Mouse (Mus musculus): ENCODE measurements around the gene Gm42420. TPM values are rescaled to one million over a fixed set of nuclear protein-coding genes. Genes with fewer than 3 reads are reported as not detected.
A peak's percentile ranks its signal among the peaks of the same experiment; 100 is the strongest.

Gene Gm42420
- not detected in 2 replicates for polyA plus RNA-seq (2012; ENCODE audit: insufficient read depth, insufficient read length, low replicate concordance, missing spikeins)

DNA sequence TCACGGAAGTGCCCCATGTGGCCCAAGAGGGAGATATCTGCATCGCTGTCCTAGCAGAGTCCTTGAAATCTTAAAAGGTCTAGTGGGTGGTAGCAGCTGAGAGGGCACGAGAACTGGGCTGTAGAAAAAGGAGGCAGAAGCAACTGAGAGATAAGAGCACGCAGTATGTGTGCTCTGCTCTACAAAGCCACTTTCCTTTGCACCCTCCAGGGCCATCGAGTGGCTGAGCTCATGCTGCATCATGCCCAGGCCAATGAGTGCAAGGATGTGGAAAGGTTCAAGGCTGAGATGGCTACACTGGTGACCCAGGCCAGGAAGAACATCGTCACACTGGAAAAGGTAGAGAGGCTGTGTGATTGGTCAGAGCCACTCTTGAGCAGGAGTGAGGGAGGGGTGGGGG is at the start of gene Gm42420:
Gm42420 (plus strand) TSS at position 237 of the 400 bp plus-strand sequence.
- 98% methylated on average over 6 of the region's 6 CpGs for WGBS
- no peak within 1 kb of the TSS for H3K4me3 ChIP-seq (ENCODE audit: insufficient read depth, low read depth, low read length)
- TF ChIP-seq POLR2A (IDR thresholded peaks at IDR 0.05; ENCODE audit: insufficient read depth, low read depth, low read length) (no peak), CTCF (IDR thresholded peaks at IDR 0.05; ENCODE audit: insufficient read depth, low read depth, low read length) (no peak)

DNA sequence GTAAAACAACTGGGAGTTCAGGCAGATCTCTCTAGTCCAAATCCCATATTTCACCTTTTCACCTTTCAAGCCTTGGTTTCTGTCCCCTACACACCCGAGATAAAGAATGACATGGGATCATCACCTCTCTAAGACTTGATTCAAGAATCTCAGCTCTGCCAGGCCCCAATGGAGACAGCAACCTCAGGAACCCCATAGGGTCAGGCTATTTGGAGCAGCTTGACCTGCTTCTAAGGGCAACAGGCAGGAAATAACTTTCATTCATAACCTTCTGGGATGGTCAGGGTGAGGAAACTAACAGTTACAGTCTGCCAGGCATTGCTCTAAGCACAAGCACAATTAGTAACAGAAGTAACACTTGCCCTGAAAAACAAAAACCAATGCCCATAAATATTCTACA is 48.9 kb upstream of the Gm42420 start:
- Histone ChIP-seq H3K27ac (ENCODE audit: insufficient read depth, low read depth, low read length) (no peak overlapping the region), H3K4me1 (ENCODE audit: control insufficient read depth, insufficient read depth, low read length) (peaks cover 13% of the 10 kb centered on the region), H3K4me3 (ENCODE audit: insufficient read depth, low read depth, low read length) (no peak overlapping the region)
- WGBS: 80% methylated on average over 1 of the region's 1 CpGs
- TF ChIP-seq CTCF (IDR thresholded peaks at IDR 0.05; ENCODE audit: insufficient read depth, low read depth, low read length): no peak
- TF ChIP-seq POLR2A (IDR thresholded peaks at IDR 0.05; ENCODE audit: insufficient read depth, low read depth, low read length): no peak

More for the DNA sequence above, at the start of gene Gm42420:
- Histone ChIP-seq H3K4me1 (ENCODE audit: control insufficient read depth, insufficient read depth, low read length) (no peaks in the 10 kb centered on the region), H3K27ac (ENCODE audit: insufficient read depth, low read depth, low read length) (no peak within 1 kb of the TSS)

DNA sequence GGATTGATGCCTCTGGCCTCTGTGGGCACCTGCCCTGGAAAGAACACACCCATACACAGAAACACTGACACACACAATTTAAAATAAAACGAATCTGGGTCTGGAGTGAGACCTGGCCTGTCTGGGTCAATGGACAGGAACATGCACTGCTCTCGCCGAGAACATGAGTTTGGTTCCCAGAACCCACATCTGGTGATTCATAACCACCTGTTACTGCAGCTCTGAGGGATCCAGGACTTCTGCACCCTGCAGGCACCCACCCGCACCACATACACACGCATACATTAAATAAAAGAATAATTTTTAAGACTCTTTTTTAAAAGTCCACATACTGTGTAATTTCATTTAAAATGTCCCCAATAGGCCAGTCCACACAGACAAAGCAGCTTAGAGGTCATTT is 48.3 kb upstream of the Gm42420 start:
- Histone ChIP-seq H3K27ac (ENCODE audit: insufficient read depth, low read depth, low read length) (no peak overlapping the region), H3K4me3 (ENCODE audit: insufficient read depth, low read depth, low read length) (no peak overlapping the region), H3K4me1 (ENCODE audit: control insufficient read depth, insufficient read depth, low read length) (peaks cover 13% of the 10 kb centered on the region)
- no peak for TF ChIP-seq POLR2A (IDR thresholded peaks at IDR 0.05; ENCODE audit: insufficient read depth, low read depth, low read length)
- TF ChIP-seq CTCF (IDR thresholded peaks at IDR 0.05; ENCODE audit: insufficient read depth, low read depth, low read length): no peak
- 92% methylated on average over 5 of the region's 5 CpGs for WGBS

DNA sequence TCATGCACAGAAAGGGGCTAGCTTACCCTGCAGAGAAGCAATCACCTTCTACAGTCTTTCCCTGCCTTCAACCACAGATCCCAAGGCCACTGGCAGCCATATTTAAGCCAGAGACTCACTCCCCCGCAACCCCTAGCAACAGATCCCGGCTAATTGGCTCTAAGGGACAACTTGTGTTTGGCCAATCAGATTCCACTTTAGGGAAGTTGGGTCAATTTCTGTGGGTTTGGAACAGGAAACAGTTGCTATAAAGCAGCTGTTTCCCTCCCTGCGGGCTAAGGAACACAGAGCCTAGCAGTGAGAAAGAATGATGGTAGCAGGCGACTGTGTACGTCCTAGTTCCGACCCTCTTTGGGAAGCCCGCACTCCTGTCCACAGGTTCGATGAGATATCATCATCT is 47.3 kb upstream of the Gm42420 start:
- H3K4me1 ChIP-seq (ENCODE audit: control insufficient read depth, insufficient read depth, low read length): peaks cover 21% of the 10 kb centered on the region
- H3K27ac ChIP-seq (ENCODE audit: insufficient read depth, low read depth, low read length): no peak overlapping the region
- WGBS: 88% methylated on average over 8 of the region's 8 CpGs
- H3K4me3 ChIP-seq (ENCODE audit: insufficient read depth, low read depth, low read length): no peak overlapping the region
- no peak for TF ChIP-seq POLR2A (IDR thresholded peaks at IDR 0.05; ENCODE audit: insufficient read depth, low read depth, low read length)
- no peak for TF ChIP-seq CTCF (IDR thresholded peaks at IDR 0.05; ENCODE audit: insufficient read depth, low read depth, low read length)

DNA sequence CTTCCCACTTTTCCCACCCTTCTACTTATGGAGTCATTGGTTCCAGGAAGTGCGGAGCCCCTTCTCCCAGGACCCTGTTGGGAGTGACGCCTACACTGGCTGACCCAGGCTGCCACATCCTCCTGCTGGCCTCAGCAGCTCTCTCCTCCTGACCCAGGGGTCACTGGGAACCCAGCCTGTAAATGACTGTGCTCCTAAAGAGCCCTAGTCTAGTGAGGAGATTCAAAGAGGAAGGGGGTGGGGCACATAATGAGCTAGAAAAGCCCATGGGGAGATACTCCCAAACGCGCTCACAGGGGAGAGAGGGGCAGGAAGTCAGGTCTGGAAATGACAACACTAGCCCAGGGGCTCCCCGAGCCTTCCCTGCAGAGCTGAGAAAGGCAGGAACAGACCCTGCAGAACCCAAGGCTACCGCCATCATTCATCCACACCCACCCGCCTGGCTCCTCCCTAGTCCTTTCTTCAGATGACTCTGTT is 45.8 kb upstream of the Gm42420 start:
- Histone ChIP-seq H3K27ac (ENCODE audit: insufficient read depth, low read depth, low read length) (0 out of 2 replicates have a peak overlapping the region, but pooled peaks have one; percentile 12), H3K4me1 (ENCODE audit: control insufficient read depth, insufficient read depth, low read length) (peaks cover 32% of the 10 kb centered on the region), H3K4me3 (ENCODE audit: insufficient read depth, low read depth, low read length) (no peak overlapping the region)
- TF ChIP-seq CTCF (IDR thresholded peaks at IDR 0.05; ENCODE audit: insufficient read depth, low read depth, low read length) (no peak), POLR2A (IDR thresholded peaks at IDR 0.05; ENCODE audit: insufficient read depth, low read depth, low read length) (no peak)
- WGBS: 36% methylated on average over 7 of the region's 7 CpGs

DNA sequence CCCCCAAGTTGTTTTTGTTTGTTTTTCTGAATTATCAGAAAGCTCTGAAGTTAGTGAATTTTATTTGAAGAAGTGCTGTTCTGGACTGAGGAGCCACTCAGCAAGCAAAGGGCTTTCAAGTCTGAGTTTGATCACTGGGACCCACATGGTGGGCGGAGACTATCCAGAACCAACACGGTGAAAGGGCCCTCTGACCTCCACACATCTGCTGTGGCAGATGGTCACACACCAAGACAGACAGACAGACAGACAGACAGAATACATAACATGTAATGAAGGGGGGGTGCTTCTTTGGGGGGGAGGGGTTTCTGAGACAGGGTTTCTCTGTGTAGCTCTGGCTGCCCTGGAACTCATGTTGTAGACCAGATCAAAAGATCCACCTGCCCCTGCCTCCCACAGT is 45.0 kb upstream of the Gm42420 start:
- TF ChIP-seq POLR2A (IDR thresholded peaks at IDR 0.05; ENCODE audit: insufficient read depth, low read depth, low read length) (no peak), CTCF (IDR thresholded peaks at IDR 0.05; ENCODE audit: insufficient read depth, low read depth, low read length) (no peak)
- Histone ChIP-seq H3K4me3 (ENCODE audit: insufficient read depth, low read depth, low read length) (no peak overlapping the region), H3K27ac (ENCODE audit: insufficient read depth, low read depth, low read length) (0 out of 2 replicates have a peak overlapping the region, but pooled peaks have one; percentile 16), H3K4me1 (ENCODE audit: control insufficient read depth, insufficient read depth, low read length) (peaks cover 32% of the 10 kb centered on the region)
- WGBS: 51% methylated on average over 2 of the region's 2 CpGs

DNA sequence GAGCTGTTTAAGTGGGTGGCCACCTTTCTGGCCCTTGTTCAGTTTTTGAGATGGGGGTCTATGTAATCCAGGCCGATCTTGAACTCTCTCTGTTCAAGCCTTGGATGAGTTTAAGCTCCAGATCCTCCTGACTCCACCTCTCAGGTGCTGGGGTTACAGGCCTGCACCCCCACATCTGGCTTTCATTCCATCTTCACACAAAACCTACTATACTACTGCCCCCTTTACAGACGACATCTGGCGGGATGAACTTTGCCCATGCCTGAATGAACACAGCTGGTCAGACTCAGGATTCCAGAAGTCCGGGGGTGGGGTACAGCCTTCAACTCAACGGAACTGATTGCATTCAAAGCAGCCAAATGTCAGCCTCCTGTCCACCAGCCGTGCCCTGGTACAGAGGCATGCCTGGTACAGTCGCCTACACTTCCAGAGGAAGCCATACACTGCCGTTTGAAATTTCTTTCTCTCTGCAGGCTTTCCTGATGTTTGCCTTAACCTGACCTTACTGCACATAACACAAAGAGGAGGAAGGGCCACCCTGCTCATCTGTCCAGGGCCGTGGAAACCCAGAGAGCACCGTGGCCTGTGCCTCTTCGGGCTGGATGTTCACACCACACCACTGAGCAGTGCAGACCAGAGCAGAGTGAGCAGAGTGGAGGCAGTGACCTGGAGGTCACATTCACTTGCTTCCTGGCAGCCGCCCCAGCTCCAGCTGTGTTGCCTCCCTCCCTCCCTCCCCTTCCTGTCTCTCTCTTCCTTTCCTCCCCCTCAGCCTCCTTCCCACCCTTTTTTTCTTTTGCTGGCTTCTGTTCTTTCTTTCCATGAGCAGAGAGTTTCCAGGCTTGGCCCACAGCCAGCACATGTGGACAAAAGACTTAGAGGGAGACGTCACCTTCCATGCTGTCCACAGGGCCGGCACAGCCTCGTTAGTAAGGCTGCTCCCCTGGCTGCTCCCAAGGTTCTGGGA is 42.6 kb upstream of the Gm42420 start:
- Histone ChIP-seq H3K4me1 (ENCODE audit: control insufficient read depth, insufficient read depth, low read length) (peaks cover 38% of the 10 kb centered on the region), H3K4me3 (ENCODE audit: insufficient read depth, low read depth, low read length) (no peak overlapping the region), H3K27ac (ENCODE audit: insufficient read depth, low read depth, low read length) (peak overlapping the region; percentile 76)
- no peak for TF ChIP-seq CTCF (IDR thresholded peaks at IDR 0.05; ENCODE audit: insufficient read depth, low read depth, low read length)
- no peak for TF ChIP-seq POLR2A (IDR thresholded peaks at IDR 0.05; ENCODE audit: insufficient read depth, low read depth, low read length)
- 17% methylated on average over 15 of the region's 15 CpGs for WGBS

DNA sequence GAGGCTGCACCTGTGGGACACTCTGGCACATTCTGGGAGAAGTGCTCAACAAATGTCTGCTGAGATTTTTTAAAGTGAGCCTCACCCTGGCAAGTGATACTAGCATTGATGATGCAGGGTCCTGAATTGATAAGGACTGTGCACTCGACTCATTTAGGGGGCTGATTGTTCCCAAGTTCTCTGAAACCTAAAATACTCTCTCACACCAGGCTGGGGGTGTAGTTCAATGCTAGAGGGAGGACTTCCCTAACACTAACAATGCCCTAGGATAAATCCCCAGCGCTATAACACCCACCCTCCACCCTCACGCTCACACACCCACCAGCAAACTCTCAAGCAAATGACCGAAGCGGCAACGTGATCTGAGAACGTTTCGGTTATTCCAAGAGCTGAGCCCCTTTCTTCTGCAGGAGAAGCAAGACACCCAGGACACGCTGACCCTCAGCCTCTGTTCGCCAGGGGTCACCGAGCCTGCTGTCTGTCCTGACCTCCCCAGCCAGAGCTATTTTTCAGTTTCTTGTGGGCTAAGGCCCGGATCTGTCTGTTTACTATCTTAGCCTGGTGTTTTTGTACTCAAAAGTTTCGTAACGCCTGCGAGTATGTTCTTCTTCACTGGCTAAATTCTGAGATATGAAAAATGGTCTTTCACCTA is 41.7 kb upstream of the Gm42420 start:
- H3K4me3 ChIP-seq (ENCODE audit: insufficient read depth, low read depth, low read length): no peak overlapping the region
- peaks cover 45% of the 10 kb centered on the region for H3K4me1 ChIP-seq (ENCODE audit: control insufficient read depth, insufficient read depth, low read length)
- WGBS: 47% methylated on average over 15 of the region's 15 CpGs
- TF ChIP-seq CTCF (IDR thresholded peaks at IDR 0.05; ENCODE audit: insufficient read depth, low read depth, low read length) (no peak), POLR2A (IDR thresholded peaks at IDR 0.05; ENCODE audit: insufficient read depth, low read depth, low read length) (no peak)
- H3K27ac ChIP-seq (ENCODE audit: insufficient read depth, low read depth, low read length): peak overlapping the region; percentile 76

DNA sequence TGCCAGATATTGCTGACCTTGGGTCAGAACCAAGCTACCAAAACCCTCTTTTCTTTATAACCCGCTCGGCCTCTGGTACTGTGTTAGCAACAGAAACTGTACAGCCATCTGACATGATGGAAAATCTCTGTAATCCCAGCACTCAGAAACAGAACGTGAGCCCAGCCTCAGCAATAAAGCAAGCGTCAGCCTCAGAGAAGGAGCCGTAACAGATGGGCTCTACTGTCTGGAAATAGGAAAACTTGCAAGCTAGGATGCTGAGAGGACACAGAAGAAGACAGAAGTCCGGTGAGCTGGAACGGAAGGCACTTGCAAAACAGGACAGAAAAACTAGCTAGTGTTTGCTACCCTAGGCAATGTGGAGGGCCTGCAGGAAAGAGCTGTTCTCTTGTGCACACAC is 40.1 kb upstream of the Gm42420 start:
- 82% methylated on average over 7 of the region's 7 CpGs for WGBS
- Histone ChIP-seq H3K27ac (ENCODE audit: insufficient read depth, low read depth, low read length) (no peak overlapping the region), H3K4me1 (ENCODE audit: control insufficient read depth, insufficient read depth, low read length) (peaks cover 35% of the 10 kb centered on the region), H3K4me3 (ENCODE audit: insufficient read depth, low read depth, low read length) (no peak overlapping the region)
- TF ChIP-seq POLR2A (IDR thresholded peaks at IDR 0.05; ENCODE audit: insufficient read depth, low read depth, low read length) (no peak), CTCF (IDR thresholded peaks at IDR 0.05; ENCODE audit: insufficient read depth, low read depth, low read length) (no peak)

All from olfactory bulb, adult 2 months (tissue).